Mouse (Mus musculus) embryonic facial prominence, embryonic 14.5 days (tissue): ENCODE results near the gene Snrnp25. TPM values are rescaled to one million over a fixed set of nuclear protein-coding genes. Genes with fewer than 3 reads are reported as not detected.

Source experiments
- ATAC-seq: fragments of 200-750 bp; cut with Nextera tagmentation; 2 replicates; pipeline ENCODE4 v1.8.0; 2017; ENCODE audit warnings: low read depth, moderate number of reproducible peaks, moderate TSS enrichment
- DNase-seq: peaks from one replicate; pipeline ENCODE4 v3.0.0-alpha.2; 2015; ENCODE audit warnings: low spot score
- H3K27ac ChIP-seq: fragments of 300-500 bp; sonication (generic); replicated peaks from 2 replicates; pipeline ENCODE4 v1.5.1; 2014; ENCODE audit warnings: low read depth, mild to moderate bottlenecking, low read length, moderate library complexity
- H3K27me3 ChIP-seq: fragments of 300-500 bp; sonication (generic); replicated peaks from 2 replicates; pipeline ENCODE4 v1.6.1; 2014; ENCODE audit warnings: low read length; ENCODE audit not compliant: control insufficient read depth, insufficient read depth
- H3K36me3 ChIP-seq: fragments of 300-500 bp; sonication (generic); 2 replicates; pipeline ENCODE4 v1.6.1; 2014; ENCODE audit warnings: low read length, mixed read lengths; ENCODE audit not compliant: control insufficient read depth, insufficient read depth
- H3K4me1 ChIP-seq: fragments of 300-500 bp; sonication (generic); 2 replicates; pipeline ENCODE4 v1.6.1; 2014; ENCODE audit warnings: antibody characterized with exemption, low read length; ENCODE audit not compliant: control insufficient read depth, insufficient read depth
- H3K4me2 ChIP-seq: fragments of 300-500 bp; sonication (generic); 2 replicates; pipeline ENCODE4 v1.6.1; 2014; ENCODE audit warnings: low read depth, mild to moderate bottlenecking, low read length, moderate library complexity, mixed read lengths
- H3K4me3 ChIP-seq: fragments of 300-500 bp; sonication (generic); 2 replicates; pipeline ENCODE4 v1.5.1; 2014; ENCODE audit warnings: low read depth, mild to moderate bottlenecking, low read length
- H3K9ac ChIP-seq: fragments of 300-500 bp; sonication (generic); 2 replicates; pipeline ENCODE4 v1.6.1; 2014; ENCODE audit warnings: low read depth, mild to moderate bottlenecking, low read length, moderate library complexity, mixed read lengths
- H3K9me3 ChIP-seq: fragments of 300-500 bp; sonication (generic); 2 replicates; pipeline ENCODE4 v1.6.1; 2016; ENCODE audit warnings: low read length; ENCODE audit not compliant: control insufficient read depth
- WGBS: fragments of 180-500 bp; shearing (Covaris S2); extraction: QIAGEN DNeasy Blood & Tissue Kit; methylation state at CpG from one replicate; pipeline ENCODE4 v1.1.7; 2014; 5-methylcytosine and 5-hydroxymethylcytosine counted together
- polyA plus RNA-seq: library from polyadenylated mRNA; unstranded; fragments of >200 nt; fragmentation: Nextera tagmentation; extraction: Ambion mirVana; gene quantifications from 2 replicates; pipeline ENCODE4 v1.2.1, GENCODE M21; 2014

Snrnp25 gene
- polyA plus RNA-seq, 1 experiment from 2014 or later: 43.2 TPM

GRCm38 (mm10) chr11:32224468-32225139 is 19.4 kb downstream of the Snrnp25 start:
- Histone ChIP-seq H3K27ac (peak overlapping the region; percentile 79), H3K27me3 (no peaks in the 10 kb centered on the region), H3K9me3 (no peaks in the 10 kb centered on the region), H3K36me3 (peaks cover 9% of the 10 kb centered on the region; the same call in 1 of the 2 replicates), H3K4me3 (no peak overlapping the region), H3K4me1 (peaks cover 46% of the 10 kb centered on the region), H3K9ac (no peak overlapping the region), H3K4me2 (peak overlapping the region; percentile 7; the same call in 1 of the 2 replicates)
- DNase-seq (peak; percentile 86), ATAC-seq (no peak; the same call in 1 of the 2 replicates)
- WGBS: 24% methylated on average over 4 of the region's 4 CpGs

GRCm38 (mm10) chr11:32225222-32226104 is 20.2 kb downstream of the Snrnp25 start:
- no peaks in the 10 kb centered on the region for H3K27me3 ChIP-seq
- DNase-seq: peak; percentile 73
- peaks cover 43% of the 10 kb centered on the region for H3K4me1 ChIP-seq
- no peak overlapping the region for H3K9ac ChIP-seq
- H3K27ac ChIP-seq: peak overlapping the region; percentile 79
- 0 out of 2 replicates have a peak overlapping the region, but pooled peaks have one; percentile 74 for H3K4me3 ChIP-seq
- WGBS: 44% methylated on average over 7 of the region's 7 CpGs
- H3K4me2 ChIP-seq: peak overlapping the region; percentile 84; the same call in 1 of the 2 replicates
- no peaks in the 10 kb centered on the region for H3K9me3 ChIP-seq
- peaks cover 14% of the 10 kb centered on the region for H3K36me3 ChIP-seq
- no peak for ATAC-seq

- Histone ChIP-seq H3K4me3 (peak within 1 kb of the TSS; percentile 74), H3K4me2 (peak within 1 kb of the TSS; percentile 84), H3K9me3 (no peaks in the 10 kb centered on the region), H3K27ac (peak within 1 kb of the TSS; percentile 79), H3K27me3 (no peaks in the 10 kb centered on the region), H3K4me1 (peaks cover 37% of the 10 kb centered on the region), H3K9ac (peak within 1 kb of the TSS; percentile 86), H3K36me3 (peaks cover 21% of the 10 kb centered on the region)
- ATAC-seq (peak; percentile 77), DNase-seq (peak; percentile 93)
- 5% methylated on average over 44 of the region's 47 CpGs for WGBS
These were observed 21.1 kb downstream of the Snrnp25 start, which contains the start of gene Mpg for GRCm38 (mm10) chr11:32226124-32226871. Mpg (plus strand) TSS chr11:32226505.

DNA sequence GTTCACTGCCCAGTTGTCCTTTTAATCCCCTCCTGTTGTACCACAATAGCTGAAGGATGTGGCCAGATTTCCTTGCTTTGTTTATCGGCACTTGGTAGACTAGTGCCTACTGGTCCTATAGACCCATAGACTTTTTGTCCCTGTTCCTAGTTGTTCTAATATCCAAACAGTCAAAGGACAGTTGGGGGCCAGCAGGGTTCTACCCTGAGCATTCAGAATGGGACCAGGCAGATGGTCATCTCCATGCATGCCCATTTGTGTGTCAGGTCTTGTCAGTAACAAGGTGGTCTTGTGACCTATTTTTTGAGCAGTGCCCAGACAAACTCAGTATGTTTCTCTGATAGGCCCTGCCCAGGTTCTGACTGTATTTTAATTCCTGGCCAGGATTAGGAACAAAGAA is 21.8 kb downstream of the Snrnp25 start:
- Histone ChIP-seq H3K27ac (peak overlapping the region; percentile 79), H3K27me3 (no peaks in the 10 kb centered on the region), H3K4me2 (peak overlapping the region; percentile 84), H3K4me1 (peaks cover 37% of the 10 kb centered on the region), H3K36me3 (peaks cover 27% of the 10 kb centered on the region), H3K9me3 (no peaks in the 10 kb centered on the region), H3K9ac (peak overlapping the region; percentile 86), H3K4me3 (peak overlapping the region; percentile 74)
- 33% methylated on average over 1 of the region's 1 CpGs for WGBS
- DNase-seq (no peak), ATAC-seq (no peak)

DNA sequence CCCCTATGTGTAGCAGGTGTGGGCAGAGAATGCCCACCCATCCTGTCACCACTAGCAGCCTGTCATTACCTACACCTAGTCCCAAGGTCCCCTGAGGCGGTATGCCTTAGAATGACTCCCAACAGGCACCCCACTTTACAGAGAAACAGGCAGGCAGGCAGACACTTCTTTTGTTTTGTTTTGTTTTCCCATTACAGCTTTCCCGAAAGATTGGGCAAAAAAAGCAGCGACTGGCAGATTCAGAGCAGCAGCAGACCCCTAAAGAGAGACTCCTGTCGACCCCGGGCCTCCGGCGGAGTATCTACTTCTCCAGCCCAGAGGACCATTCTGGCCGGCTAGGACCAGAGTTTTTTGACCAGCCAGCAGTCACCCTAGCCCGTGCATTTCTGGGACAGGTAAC is 22.3 kb downstream of the Snrnp25 start:
- ATAC-seq: no peak
- H3K9me3 ChIP-seq: no peaks in the 10 kb centered on the region
- peak overlapping the region; percentile 32; the same call in 1 of the 2 replicates for H3K9ac ChIP-seq
- H3K27ac ChIP-seq: peak overlapping the region; percentile 79; the same call in 1 of the 2 replicates
- H3K4me1 ChIP-seq: peaks cover 33% of the 10 kb centered on the region
- no peaks in the 10 kb centered on the region for H3K27me3 ChIP-seq
- H3K36me3 ChIP-seq: peaks cover 32% of the 10 kb centered on the region
- WGBS: 77% methylated on average over 9 of the region's 9 CpGs
- peak overlapping the region; percentile 84; the same call in 1 of the 2 replicates for H3K4me2 ChIP-seq
- H3K4me3 ChIP-seq: peak overlapping the region; percentile 74; the same call in 1 of the 2 replicates
- DNase-seq: no peak

DNA sequence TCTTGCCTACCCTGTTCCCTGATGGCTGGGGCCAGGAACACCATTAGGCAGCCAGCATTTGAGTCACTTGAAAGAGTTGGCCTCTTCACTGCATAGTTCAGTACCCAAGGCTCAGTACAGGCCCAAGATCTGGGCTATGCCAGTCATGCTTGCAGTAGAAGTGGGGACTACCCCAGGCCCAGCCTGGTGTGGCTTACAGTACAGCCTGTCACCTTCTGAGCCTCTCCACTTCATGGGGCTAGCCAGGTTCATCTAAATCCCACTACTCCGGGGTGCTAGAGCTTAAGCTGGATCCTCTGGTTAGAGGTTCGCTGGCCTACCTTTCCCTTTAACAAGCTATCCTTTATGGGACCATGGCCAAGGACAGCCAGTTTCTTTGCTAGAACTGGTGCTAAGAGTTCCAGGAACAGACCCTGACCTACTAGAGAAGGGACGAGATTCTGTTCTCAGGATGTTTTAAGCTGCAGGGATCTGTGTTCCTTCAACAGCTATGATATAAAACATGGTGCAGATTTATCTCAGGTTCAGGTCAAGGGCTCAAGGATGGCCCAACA is 23.2 kb downstream of the Snrnp25 start:
- no peaks in the 10 kb centered on the region for H3K9me3 ChIP-seq
- H3K4me2 ChIP-seq: no peak overlapping the region
- no peak overlapping the region for H3K27ac ChIP-seq
- H3K4me3 ChIP-seq: no peak overlapping the region
- H3K36me3 ChIP-seq: peaks cover 40% of the 10 kb centered on the region
- no peaks in the 10 kb centered on the region for H3K27me3 ChIP-seq
- H3K4me1 ChIP-seq: peaks cover 26% of the 10 kb centered on the region
- no peak overlapping the region for H3K9ac ChIP-seq
- DNase-seq (no peak), ATAC-seq (no peak)
- WGBS: 93% methylated on average over 3 of the region's 3 CpGs

DNA sequence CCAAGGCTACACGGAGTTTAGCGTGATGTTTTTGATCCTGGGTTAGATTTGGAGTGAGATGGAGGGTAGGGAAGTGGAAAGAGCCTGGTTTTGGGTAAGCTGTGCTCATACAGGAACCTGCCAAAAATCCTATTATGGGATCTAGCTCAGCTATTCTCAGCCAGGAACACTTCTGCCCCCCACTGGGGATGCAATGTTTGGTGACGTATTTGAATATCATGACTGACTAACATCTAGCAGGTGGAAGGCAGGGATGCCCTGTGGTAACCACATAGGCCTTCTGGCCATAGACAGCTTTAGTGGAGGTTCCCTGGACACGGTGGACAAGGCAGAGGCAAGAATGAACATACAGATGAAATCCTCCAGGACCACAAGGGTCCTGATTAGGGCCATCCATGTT is 25.0 kb downstream of the Snrnp25 start:
- Histone ChIP-seq H3K27me3 (no peaks in the 10 kb centered on the region), H3K27ac (no peak overlapping the region), H3K9me3 (no peaks in the 10 kb centered on the region), H3K4me1 (peaks cover 21% of the 10 kb centered on the region), H3K4me2 (no peak overlapping the region), H3K36me3 (peaks cover 53% of the 10 kb centered on the region), H3K9ac (no peak overlapping the region), H3K4me3 (no peak overlapping the region)
- no peak for ATAC-seq
- DNase-seq: no peak
- WGBS: 85% methylated on average over 4 of the region's 4 CpGs

GRCm38 (mm10) chr11:32231125-32231524 is 25.9 kb downstream of the Snrnp25 start:
- Histone ChIP-seq H3K9ac (no peak overlapping the region), H3K27ac (no peak overlapping the region), H3K4me3 (no peak overlapping the region), H3K36me3 (peaks cover 53% of the 10 kb centered on the region), H3K27me3 (no peaks in the 10 kb centered on the region), H3K4me2 (no peak overlapping the region), H3K9me3 (no peaks in the 10 kb centered on the region), H3K4me1 (peaks cover 19% of the 10 kb centered on the region)
- 82% methylated on average over 2 of the region's 2 CpGs for WGBS
- DNase-seq: no peak
- no peak for ATAC-seq
